Mouse (Mus musculus) kidney, embryonic 15.5 days (tissue): ENCODE measurements around the gene Abcb8. TPM values are rescaled to one million over a fixed set of nuclear protein-coding genes. Genes with fewer than 3 reads are reported as not detected.

Experiments used
- ATAC-seq: fragments of 200-750 bp; cut with Nextera tagmentation; replicated peaks from 2 replicates; pipeline ENCODE4 v1.8.0; 2017; ENCODE audit warnings: moderate TSS enrichment; ENCODE audit not compliant: low FRiP score
- H3K27ac ChIP-seq: fragments of 300-500 bp; sonication (generic); 2 replicates; pipeline ENCODE4 v1.5.1; 2015; ENCODE audit warnings: mild to moderate bottlenecking, inconsistent platforms
- H3K27me3 ChIP-seq: fragments of 300-500 bp; sonication (generic); 2 replicates; pipeline ENCODE4 v1.6.1; 2015; ENCODE audit warnings: inconsistent platforms
- H3K36me3 ChIP-seq: fragments of 300-500 bp; sonication (generic); 2 replicates; pipeline ENCODE4 v1.6.1; 2015; ENCODE audit warnings: inconsistent platforms
- H3K4me1 ChIP-seq: fragments of 300-500 bp; sonication (generic); 2 replicates; pipeline ENCODE4 v1.6.1; 2015; ENCODE audit warnings: inconsistent platforms
- H3K4me2 ChIP-seq: fragments of 300-500 bp; sonication (generic); 2 replicates; pipeline ENCODE4 v1.6.1; 2015; ENCODE audit warnings: moderate library complexity, mild to moderate bottlenecking, inconsistent platforms
- H3K4me3 ChIP-seq: fragments of 300-500 bp; sonication (generic); replicated peaks from 2 replicates; pipeline ENCODE4 v1.5.1; 2015; ENCODE audit warnings: mild to moderate bottlenecking, inconsistent platforms
- H3K9ac ChIP-seq: fragments of 300-500 bp; sonication (generic); 2 replicates; pipeline ENCODE4 v1.6.1; 2015; ENCODE audit warnings: mild to moderate bottlenecking, inconsistent platforms
- H3K9me3 ChIP-seq: fragments of 300-500 bp; sonication (generic); replicated peaks from 2 replicates; pipeline ENCODE4 v1.6.1; 2016; ENCODE audit warnings: inconsistent platforms
- WGBS: fragments of 180-500 bp; shearing (Covaris S2); methylation state at CpG from one replicate; pipeline ENCODE4 v1.1.7; 2015; ENCODE audit warnings: mixed read lengths; 5-methylcytosine and 5-hydroxymethylcytosine counted together
- polyA plus RNA-seq: library from polyadenylated mRNA; unstranded; fragments of >200 nt; fragmentation: Nextera tagmentation; extraction: Ambion mirVana; gene quantifications from 2 replicates; pipeline ENCODE4 v1.2.1, GENCODE M21; 2015

Gene Abcb8
- polyA plus RNA-seq, 1 experiment from 2014 or later = 62.0 TPM

GRCm38 (mm10) chr5:24442029-24442428 is 48.6 kb downstream of the Abcb8 start:
- Histone ChIP-seq H3K4me2 (no peak overlapping the region), H3K9me3 (no peaks in the 10 kb centered on the region), H3K9ac (no peak overlapping the region), H3K36me3 (peaks cover 69% of the 10 kb centered on the region), H3K27ac (no peak overlapping the region), H3K27me3 (no peaks in the 10 kb centered on the region), H3K4me3 (no peak overlapping the region), H3K4me1 (peaks cover 26% of the 10 kb centered on the region)
- WGBS = 83% methylated on average over 9 of the region's 9 CpGs
- ATAC-seq = no peak

- no peak overlapping the region for H3K27ac ChIP-seq
- peaks cover 36% of the 10 kb centered on the region for H3K4me1 ChIP-seq
- H3K4me2 ChIP-seq = no peak overlapping the region
- 88% methylated on average over 7 of the region's 7 CpGs for WGBS
- H3K9me3 ChIP-seq = no peaks in the 10 kb centered on the region
- peaks cover 57% of the 10 kb centered on the region for H3K36me3 ChIP-seq
- no peak overlapping the region for H3K9ac ChIP-seq
- ATAC-seq = no peak
- H3K4me3 ChIP-seq = no peak overlapping the region; the same call in 1 of the 2 replicates
- no peaks in the 10 kb centered on the region for H3K27me3 ChIP-seq
Observed at GRCm38 (mm10) chr5:24443204-24443603, 49.7 kb downstream of the Abcb8 start.

- 82% methylated on average over 12 of the region's 12 CpGs for WGBS
- peaks cover 50% of the 10 kb centered on the region for H3K36me3 ChIP-seq
- no peak for ATAC-seq
Observed at GRCm38 (mm10) chr5:24443927-24444326, 50.5 kb downstream of the Abcb8 start.

DNA sequence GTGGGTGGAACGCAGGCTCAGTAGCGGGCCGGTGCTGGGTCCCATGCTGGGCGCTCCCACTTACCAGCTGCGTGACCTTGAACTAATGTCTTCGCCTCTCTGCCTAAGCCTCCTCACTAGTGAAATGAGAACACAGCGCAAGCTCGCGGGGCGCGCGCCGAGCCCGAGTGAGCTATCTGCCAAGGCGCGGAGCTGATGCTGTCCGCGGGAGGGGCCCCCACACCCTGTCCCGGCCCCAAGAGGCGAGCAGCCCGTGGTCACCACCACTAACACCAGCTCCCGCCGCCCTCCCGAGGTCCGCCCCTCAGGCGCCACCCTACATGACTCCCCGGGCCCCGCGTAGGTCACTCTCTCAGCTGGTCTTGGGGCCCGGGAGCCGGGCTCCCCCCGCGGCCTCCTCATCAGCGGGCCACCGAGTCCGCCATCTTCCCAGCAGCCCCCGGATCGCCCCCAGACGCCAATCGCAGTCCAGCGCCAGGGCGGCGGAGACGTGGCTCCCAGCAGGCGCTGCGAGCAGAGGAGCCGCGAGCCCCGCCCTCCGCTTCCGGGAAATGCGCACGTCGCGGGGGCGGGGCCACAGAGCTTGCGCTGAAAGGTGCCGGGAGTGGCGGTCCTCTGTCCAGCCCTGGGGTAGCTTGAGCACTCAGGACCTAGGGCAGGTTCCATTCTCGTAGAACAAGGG is 51.4 kb downstream of the Abcb8 start, which contains the start of gene Fastk:
Gene Fastk, minus strand, starts transcription at position 542 of the 682 bp plus-strand sequence.
- Histone ChIP-seq H3K4me3 (peak within 1 kb of the TSS; percentile 91), H3K9me3 (no peaks in the 10 kb centered on the region), H3K4me1 (peaks cover 36% of the 10 kb centered on the region), H3K27me3 (peaks cover 1% of the 10 kb centered on the region; the same call in 1 of the 2 replicates), H3K27ac (peak within 1 kb of the TSS; percentile 94), H3K36me3 (peaks cover 40% of the 10 kb centered on the region), H3K9ac (peak within 1 kb of the TSS; percentile 98), H3K4me2 (peak within 1 kb of the TSS; percentile 85)
- ATAC-seq = peak; percentile 85
- under 1% methylated on average over 60 of the region's 60 CpGs for WGBS

More at GRCm38 (mm10) chr5:24443927-24444326, 50.5 kb downstream of the Abcb8 start:
- Histone ChIP-seq H3K4me2 (peak overlapping the region; percentile 85), H3K4me1 (peaks cover 36% of the 10 kb centered on the region), H3K27ac (peak overlapping the region; percentile 94; the same call in 1 of the 2 replicates), H3K27me3 (no peaks in the 10 kb centered on the region), H3K9ac (peak overlapping the region; percentile 98), H3K4me3 (peak overlapping the region; percentile 91), H3K9me3 (no peaks in the 10 kb centered on the region)

DNA sequence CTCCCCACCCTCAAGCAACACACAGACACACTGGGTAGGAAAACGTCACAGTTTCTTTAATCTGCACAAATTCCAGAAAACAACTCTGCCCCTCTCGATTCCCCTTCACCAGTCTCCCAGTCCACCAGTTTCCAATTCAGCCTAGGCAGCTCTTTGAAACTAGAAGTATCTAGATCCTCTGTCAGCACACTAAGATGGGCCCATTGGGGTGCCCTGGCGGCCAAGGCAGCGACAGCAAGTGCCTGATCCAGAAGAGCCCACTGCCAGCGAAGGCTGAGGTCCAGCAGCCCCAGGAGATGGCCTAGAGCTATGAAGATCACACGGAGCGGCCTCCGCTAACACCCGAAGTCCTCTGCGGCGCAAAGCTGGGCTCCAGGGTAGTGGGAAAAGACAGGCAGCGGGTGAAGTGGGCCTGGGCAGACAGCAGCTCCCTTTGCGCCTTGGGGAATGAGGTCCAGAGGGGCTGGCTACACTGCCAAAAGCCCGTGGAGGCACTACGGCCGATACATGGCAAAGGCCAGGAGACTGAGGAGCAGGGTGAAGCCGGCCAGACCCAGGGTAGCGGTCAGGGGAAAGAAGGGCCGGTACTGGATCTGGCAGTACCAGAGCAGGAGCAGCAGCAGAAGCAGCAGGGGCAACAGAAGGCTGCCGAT is 52.1 kb downstream of the Abcb8 start:
- peaks cover 3% of the 10 kb centered on the region; the same call in 1 of the 2 replicates for H3K27me3 ChIP-seq
- ATAC-seq = 0 out of 2 replicates have a peak, but pooled peaks have one; percentile 1
- peak overlapping the region; percentile 98 for H3K9ac ChIP-seq
- 55% methylated on average over 20 of the region's 20 CpGs for WGBS
- peaks cover 36% of the 10 kb centered on the region for H3K4me1 ChIP-seq
- peak overlapping the region; percentile 91 for H3K4me3 ChIP-seq
- H3K36me3 ChIP-seq = peaks cover 33% of the 10 kb centered on the region
- peak overlapping the region; percentile 94 for H3K27ac ChIP-seq
- H3K9me3 ChIP-seq = no peaks in the 10 kb centered on the region
- peak overlapping the region; percentile 85 for H3K4me2 ChIP-seq

GRCm38 (mm10) chr5:24446630-24447029 is 53.2 kb downstream of the Abcb8 start:
- Histone ChIP-seq H3K27ac (no peak overlapping the region), H3K36me3 (peaks cover 23% of the 10 kb centered on the region), H3K4me3 (peak overlapping the region; percentile 68; the same call in 1 of the 2 replicates), H3K9ac (no peak overlapping the region), H3K4me2 (peak overlapping the region; percentile 76), H3K4me1 (peaks cover 45% of the 10 kb centered on the region), H3K27me3 (peaks cover 3% of the 10 kb centered on the region; the same call in 1 of the 2 replicates), H3K9me3 (no peaks in the 10 kb centered on the region)
- 90% methylated on average over 7 of the region's 7 CpGs for WGBS
- ATAC-seq = no peak

- no peaks in the 10 kb centered on the region for H3K9me3 ChIP-seq
- peaks cover 11% of the 10 kb centered on the region for H3K36me3 ChIP-seq
- peak within 1 kb of the TSS; percentile 68 for H3K4me3 ChIP-seq
- H3K4me2 ChIP-seq = peak within 1 kb of the TSS; percentile 76
- peak within 1 kb of the TSS; percentile 34 for H3K27ac ChIP-seq
- peaks cover 3% of the 10 kb centered on the region; the same call in 1 of the 2 replicates for H3K27me3 ChIP-seq
- peak; percentile 66 for ATAC-seq
- peaks cover 49% of the 10 kb centered on the region for H3K4me1 ChIP-seq
- peak within 1 kb of the TSS; percentile 59 for H3K9ac ChIP-seq
- WGBS = 2% methylated on average over 34 of the region's 34 CpGs
Observed at GRCm38 (mm10) chr5:24447624-24448298, 54.3 kb downstream of the Abcb8 start, which contains the start of gene Tmub1. Gene Tmub1 (minus strand): TSS chr5:24447854.

DNA sequence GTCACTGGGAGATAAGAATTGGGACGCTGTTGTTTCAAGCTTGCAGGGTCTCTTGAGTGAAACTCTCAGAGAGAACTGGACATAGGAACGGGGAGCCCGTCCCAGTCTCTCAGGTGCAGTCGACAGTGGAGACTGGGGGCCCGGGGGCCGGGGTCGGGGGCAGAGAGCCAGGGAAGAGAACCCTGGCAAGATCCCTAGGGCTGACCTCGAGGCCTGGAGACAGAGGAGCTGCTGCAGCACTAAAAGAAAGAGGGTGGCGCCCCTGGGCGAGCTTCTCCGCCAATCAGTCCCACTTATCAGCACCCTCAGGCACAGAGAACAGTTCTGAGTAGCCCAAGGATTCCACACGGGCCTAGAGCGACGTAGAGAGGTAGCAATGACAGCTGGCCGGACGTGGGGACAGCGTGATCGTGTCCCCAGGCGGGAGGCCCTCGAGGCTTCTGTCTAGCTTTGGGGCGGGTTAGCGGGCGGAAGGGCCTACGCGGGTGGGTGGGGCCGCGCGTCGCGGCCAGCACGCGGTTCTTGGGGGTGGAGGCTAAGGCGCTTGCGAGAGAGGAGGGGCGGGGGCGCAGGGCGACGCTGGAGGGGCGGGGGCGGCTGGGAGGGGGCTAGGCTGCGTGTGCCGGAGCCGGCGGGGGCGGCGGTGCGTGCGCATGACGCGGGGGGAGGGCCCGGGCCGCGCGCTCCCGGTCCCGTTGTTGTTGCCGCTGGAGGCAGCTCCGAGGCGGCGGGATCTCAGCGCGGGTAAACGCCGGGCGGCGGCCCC is 58.0 kb downstream of the Abcb8 start:
- Histone ChIP-seq H3K27ac (peak overlapping the region; percentile 89), H3K9me3 (no peaks in the 10 kb centered on the region), H3K4me2 (peak overlapping the region; percentile 94), H3K27me3 (peaks cover 3% of the 10 kb centered on the region; the same call in 1 of the 2 replicates), H3K36me3 (no peaks in the 10 kb centered on the region), H3K4me3 (peak overlapping the region; percentile 87), H3K9ac (peak overlapping the region; percentile 90), H3K4me1 (peaks cover 63% of the 10 kb centered on the region)
- 3% methylated on average over 58 of the region's 66 CpGs for WGBS
- ATAC-seq = peak; percentile 79

DNA sequence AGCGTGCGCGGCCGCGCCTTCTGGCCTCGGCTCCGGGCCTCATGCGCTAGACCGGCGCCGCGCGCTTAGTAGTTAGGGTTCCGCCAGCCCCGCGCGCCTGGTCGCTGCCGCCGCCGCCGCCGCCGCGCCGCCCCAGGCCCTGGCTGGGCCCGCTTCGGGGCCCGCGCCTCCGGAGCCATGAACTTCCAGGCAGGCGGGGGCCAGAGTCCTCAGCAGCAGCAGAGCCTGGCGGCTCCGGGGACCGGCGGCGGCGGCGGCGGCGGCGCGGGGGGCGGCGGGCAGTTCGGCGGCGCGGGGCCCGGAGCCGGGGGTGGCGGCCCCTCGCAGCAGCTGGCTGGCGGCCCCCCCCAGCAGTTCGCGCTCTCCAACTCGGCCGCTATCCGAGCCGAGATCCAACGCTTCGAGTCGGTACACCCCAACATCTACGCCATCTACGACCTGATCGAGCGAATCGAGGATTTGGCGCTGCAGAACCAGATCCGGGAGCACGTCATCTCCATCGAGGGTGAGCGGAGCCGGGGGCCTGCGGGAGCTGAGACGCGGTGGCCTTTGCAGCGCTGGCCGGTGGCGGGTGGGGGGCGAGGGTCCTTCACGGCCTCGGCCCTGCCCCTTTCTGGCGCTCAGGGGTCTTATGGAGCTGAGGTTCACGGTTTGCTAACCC is 58.7 kb downstream of the Abcb8 start, which contains the start of gene Agap3:
Gene Agap3, plus strand, starts transcription at position 148 of the 661 bp plus-strand sequence.
- H3K9ac ChIP-seq = peak within 1 kb of the TSS; percentile 90
- peak within 1 kb of the TSS; percentile 87 for H3K4me3 ChIP-seq
- H3K9me3 ChIP-seq = no peaks in the 10 kb centered on the region
- H3K27me3 ChIP-seq = peaks cover 3% of the 10 kb centered on the region; the same call in 1 of the 2 replicates
- ATAC-seq = peak; percentile 1
- H3K36me3 ChIP-seq = 0 out of 2 replicates have a peak, but pooled peaks cover 3% of the 10 kb centered on the region
- 0% methylated on average over 84 of the region's 85 CpGs for WGBS
- H3K27ac ChIP-seq = peak within 1 kb of the TSS; percentile 89
- peak within 1 kb of the TSS; percentile 94 for H3K4me2 ChIP-seq
- peaks cover 59% of the 10 kb centered on the region for H3K4me1 ChIP-seq

GRCm38 (mm10) chr5:24452691-24453233 is 59.3 kb downstream of the Abcb8 start:
- peak; percentile 15; the same call in 1 of the 2 replicates for ATAC-seq
- peak overlapping the region; percentile 90 for H3K9ac ChIP-seq
- H3K36me3 ChIP-seq = 0 out of 2 replicates have a peak, but pooled peaks cover 3% of the 10 kb centered on the region
- H3K27me3 ChIP-seq = peaks cover 3% of the 10 kb centered on the region; the same call in 1 of the 2 replicates
- H3K4me2 ChIP-seq = peak overlapping the region; percentile 94
- H3K4me3 ChIP-seq = peak overlapping the region; percentile 87
- H3K27ac ChIP-seq = peak overlapping the region; percentile 89
- H3K9me3 ChIP-seq = no peaks in the 10 kb centered on the region
- 0% methylated on average over 28 of the region's 29 CpGs for WGBS
- peaks cover 54% of the 10 kb centered on the region for H3K4me1 ChIP-seq
